Mouse (Mus musculus): ENCODE results near the gene RPS10-NUDT3. TPM values are rescaled to one million over a fixed set of nuclear protein-coding genes. Genes with fewer than 3 reads are reported as not detected.

The RPS10-NUDT3 gene
- polyA plus RNA-seq, 1 experiment from 2014 or later, result not detected

- Histone ChIP-seq H3K4me1 (peaks cover 50% of the 10 kb centered on the region), H3K9me3 (no peaks in the 10 kb centered on the region)
- under 1% methylated on average over 77 of the region's 80 CpGs for WGBS
Observed at GRCm38 (mm10) chr17:27622611-27623359, 12.2 kb downstream of the RPS10-NUDT3 start.

GRCm38 (mm10) chr17:27621705-27622531 lies 13.1 kb downstream of the RPS10-NUDT3 start:
- ATAC-seq (replicated peaks), result peak; percentile 60
- peak overlapping the region; percentile 97 for H3K9ac ChIP-seq (replicated peaks)
- peak overlapping the region; percentile 79 for H3K4me2 ChIP-seq (replicated peaks)
- H3K27ac ChIP-seq (replicated peaks), result peak overlapping the region; percentile 96
- H3K36me3 ChIP-seq, result peaks cover 11% of the 10 kb centered on the region; the same call in 1 of the 2 replicates
- H3K27me3 ChIP-seq, result no peaks in the 10 kb centered on the region
- no peaks in the 10 kb centered on the region for H3K9me3 ChIP-seq
- WGBS, result under 1% methylated on average over 23 of the region's 23 CpGs
- H3K4me1 ChIP-seq, result peaks cover 48% of the 10 kb centered on the region
- peak overlapping the region; percentile 95 for H3K4me3 ChIP-seq

More at GRCm38 (mm10) chr17:27622611-27623359, 12.2 kb downstream of the RPS10-NUDT3 start:
- peak overlapping the region; percentile 97 for H3K9ac ChIP-seq (replicated peaks)
- H3K36me3 ChIP-seq, result peaks cover 3% of the 10 kb centered on the region; the same call in 1 of the 2 replicates
- ATAC-seq (replicated peaks), result peak; percentile 49
- peak overlapping the region; percentile 79 for H3K4me2 ChIP-seq (replicated peaks)
- no peaks in the 10 kb centered on the region for H3K27me3 ChIP-seq
- peak overlapping the region; percentile 95 for H3K4me3 ChIP-seq
- peak overlapping the region; percentile 96 for H3K27ac ChIP-seq (replicated peaks)

- Histone ChIP-seq H3K36me3 (peaks cover 17% of the 10 kb centered on the region; the same call in 1 of the 2 replicates), H3K27ac (replicated peaks) (peak overlapping the region; percentile 96), H3K4me1 (peaks cover 42% of the 10 kb centered on the region), H3K4me3 (peak overlapping the region; percentile 95), H3K27me3 (no peaks in the 10 kb centered on the region), H3K9ac (replicated peaks) (peak overlapping the region; percentile 97), H3K9me3 (no peaks in the 10 kb centered on the region), H3K4me2 (replicated peaks) (peak overlapping the region; percentile 79)
- 22% methylated on average over 8 of the region's 8 CpGs for whole genome bisulfite sequencing
- ATAC-seq (replicated peaks), result no peak
Observed at GRCm38 (mm10) chr17:27621161-27621560, 13.9 kb downstream of the RPS10-NUDT3 start.

- peaks cover 61% of the 10 kb centered on the region for H3K4me1 ChIP-seq
Observed at GRCm38 (mm10) chr17:27615388-27615787, 19.6 kb downstream of the RPS10-NUDT3 start.

GRCm38 (mm10) chr17:27613016-27613415 lies 22.0 kb downstream of the RPS10-NUDT3 start:
- Histone ChIP-seq H3K27ac (replicated peaks) (no peak overlapping the region), H3K4me3 (no peak overlapping the region), H3K27me3 (no peaks in the 10 kb centered on the region), H3K36me3 (peaks cover 16% of the 10 kb centered on the region; the same call in 1 of the 2 replicates), H3K9me3 (no peaks in the 10 kb centered on the region), H3K4me1 (peaks cover 51% of the 10 kb centered on the region), H3K4me2 (replicated peaks) (no peak overlapping the region), H3K9ac (replicated peaks) (no peak overlapping the region)
- 63% methylated on average over 4 of the region's 4 CpGs for whole genome bisulfite sequencing
- ATAC-seq (replicated peaks), result no peak

More at GRCm38 (mm10) chr17:27615388-27615787, 19.6 kb downstream of the RPS10-NUDT3 start:
- Histone ChIP-seq H3K9ac (replicated peaks) (no peak overlapping the region), H3K9me3 (no peaks in the 10 kb centered on the region), H3K36me3 (peaks cover 17% of the 10 kb centered on the region; the same call in 1 of the 2 replicates), H3K27me3 (no peaks in the 10 kb centered on the region), H3K4me2 (replicated peaks) (no peak overlapping the region), H3K4me3 (no peak overlapping the region), H3K27ac (replicated peaks) (no peak overlapping the region)
- no peak for ATAC-seq (replicated peaks)
- WGBS, result 83% methylated on average over 7 of the region's 7 CpGs

- WGBS, result 84% methylated on average over 5 of the region's 5 CpGs
Observed at GRCm38 (mm10) chr17:27611994-27612393, 23.0 kb downstream of the RPS10-NUDT3 start.

GRCm38 (mm10) chr17:27611519-27611884 lies 23.5 kb downstream of the RPS10-NUDT3 start:
- no peaks in the 10 kb centered on the region for H3K27me3 ChIP-seq
- H3K9ac ChIP-seq (replicated peaks), result no peak overlapping the region
- H3K4me2 ChIP-seq (replicated peaks), result no peak overlapping the region
- no peak overlapping the region for H3K4me3 ChIP-seq
- peaks cover 51% of the 10 kb centered on the region for H3K4me1 ChIP-seq
- 0 out of 2 replicates have a peak, but pooled peaks cover 2% of the 10 kb centered on the region for H3K36me3 ChIP-seq
- peak overlapping the region; percentile 31; the same call in 1 of the 2 replicates for H3K27ac ChIP-seq (replicated peaks)
- H3K9me3 ChIP-seq, result no peaks in the 10 kb centered on the region
- no peak for ATAC-seq (replicated peaks)
- WGBS, result 74% methylated on average over 3 of the region's 3 CpGs

More at GRCm38 (mm10) chr17:27611994-27612393, 23.0 kb downstream of the RPS10-NUDT3 start:
- Histone ChIP-seq H3K4me3 (no peak overlapping the region), H3K9me3 (no peaks in the 10 kb centered on the region), H3K4me2 (replicated peaks) (no peak overlapping the region), H3K27ac (replicated peaks) (no peak overlapping the region), H3K27me3 (no peaks in the 10 kb centered on the region), H3K36me3 (peaks cover 6% of the 10 kb centered on the region; the same call in 1 of the 2 replicates), H3K4me1 (peaks cover 51% of the 10 kb centered on the region), H3K9ac (replicated peaks) (no peak overlapping the region)
- no peak for ATAC-seq (replicated peaks)

- no peak for ATAC-seq (replicated peaks)
- H3K9me3 ChIP-seq, result no peaks in the 10 kb centered on the region
- no peaks in the 10 kb centered on the region for H3K36me3 ChIP-seq
- no peak overlapping the region for H3K4me2 ChIP-seq (replicated peaks)
- WGBS, result 74% methylated on average over 10 of the region's 10 CpGs
- H3K27me3 ChIP-seq, result no peaks in the 10 kb centered on the region
- no peak overlapping the region for H3K4me3 ChIP-seq
- peak overlapping the region; percentile 31; the same call in 1 of the 2 replicates for H3K27ac ChIP-seq (replicated peaks)
- peaks cover 51% of the 10 kb centered on the region for H3K4me1 ChIP-seq
- H3K9ac ChIP-seq (replicated peaks), result 0 out of 2 replicates have a peak overlapping the region, but pooled peaks have one; percentile 10
Observed at GRCm38 (mm10) chr17:27610679-27611518, 24.1 kb downstream of the RPS10-NUDT3 start.

GRCm38 (mm10) chr17:27609576-27609975 lies 25.4 kb downstream of the RPS10-NUDT3 start:
- no peak overlapping the region for H3K4me3 ChIP-seq
- H3K9ac ChIP-seq (replicated peaks), result no peak overlapping the region
- H3K4me2 ChIP-seq (replicated peaks), result no peak overlapping the region
- H3K4me1 ChIP-seq, result peaks cover 46% of the 10 kb centered on the region
- no peaks in the 10 kb centered on the region for H3K36me3 ChIP-seq
- H3K9me3 ChIP-seq, result no peaks in the 10 kb centered on the region
- WGBS, result 83% methylated on average over 7 of the region's 7 CpGs
- ATAC-seq (replicated peaks), result no peak
- H3K27ac ChIP-seq (replicated peaks), result 0 out of 2 replicates have a peak overlapping the region, but pooled peaks have one; percentile 14
- H3K27me3 ChIP-seq, result no peaks in the 10 kb centered on the region

- no peaks in the 10 kb centered on the region for H3K27me3 ChIP-seq
- H3K36me3 ChIP-seq, result no peaks in the 10 kb centered on the region
- no peak overlapping the region for H3K4me2 ChIP-seq (replicated peaks)
- 73% methylated on average over 21 of the region's 21 CpGs for WGBS
- no peak overlapping the region for H3K27ac ChIP-seq (replicated peaks)
- H3K9ac ChIP-seq (replicated peaks), result no peak overlapping the region
- no peak overlapping the region for H3K4me3 ChIP-seq
- no peak for ATAC-seq (replicated peaks)
- peaks cover 43% of the 10 kb centered on the region for H3K4me1 ChIP-seq
- H3K9me3 ChIP-seq, result no peaks in the 10 kb centered on the region
Observed at GRCm38 (mm10) chr17:27603522-27604234, 31.3 kb downstream of the RPS10-NUDT3 start.

GRCm38 (mm10) chr17:27603036-27603435 lies 32.0 kb downstream of the RPS10-NUDT3 start:
- Histone ChIP-seq H3K4me1 (peaks cover 43% of the 10 kb centered on the region), H3K9ac (replicated peaks) (no peak overlapping the region), H3K4me3 (no peak overlapping the region), H3K27me3 (no peaks in the 10 kb centered on the region), H3K9me3 (no peaks in the 10 kb centered on the region), H3K36me3 (no peaks in the 10 kb centered on the region), H3K27ac (replicated peaks) (no peak overlapping the region), H3K4me2 (replicated peaks) (no peak overlapping the region)
- ATAC-seq (replicated peaks), result no peak
- 86% methylated on average over 2 of the region's 2 CpGs for WGBS

Measured in forebrain, embryonic 15.5 days (tissue).